Mouse (Mus musculus): ENCODE data around the gene Mamdc2. TPM values are rescaled to one million over a fixed set of nuclear protein-coding genes. Genes with fewer than 3 reads are reported as not detected.

The Mamdc2 gene
- polyA plus RNA-seq, 1 experiment from 2014 or later: 0.56 TPM

GRCm38 (mm10) chr19:23332883-23333282 lies 115.4 kb downstream of the Mamdc2 start:
- Histone ChIP-seq H3K36me3 (replicated peaks) (no peaks in the 10 kb centered on the region), H3K27ac (no peak overlapping the region), H3K27me3 (ENCODE audit: poor library complexity, severe bottlenecking) (no peaks in the 10 kb centered on the region), H3K4me3 (no peak overlapping the region), H3K9me3 (no peaks in the 10 kb centered on the region), H3K4me1 (no peaks in the 10 kb centered on the region)
- DNase-seq (ENCODE audit: extremely low spot score, low spot score): no peak
- 98% methylated on average over 1 of the region's 1 CpGs for WGBS

GRCm38 (mm10) chr19:23330842-23331241 lies 117.4 kb downstream of the Mamdc2 start:
- H3K4me3 ChIP-seq: no peak overlapping the region
- H3K9me3 ChIP-seq: no peaks in the 10 kb centered on the region
- no peak for DNase-seq (ENCODE audit: extremely low spot score, low spot score)
- H3K27me3 ChIP-seq (ENCODE audit: poor library complexity, severe bottlenecking): no peaks in the 10 kb centered on the region
- no peak overlapping the region for H3K27ac ChIP-seq
- whole genome bisulfite sequencing: 74% methylated on average over 6 of the region's 6 CpGs
- no peaks in the 10 kb centered on the region for H3K36me3 ChIP-seq (replicated peaks)
- no peaks in the 10 kb centered on the region for H3K4me1 ChIP-seq

GRCm38 (mm10) chr19:23329346-23329745 lies 118.9 kb downstream of the Mamdc2 start:
- Histone ChIP-seq H3K27me3 (ENCODE audit: poor library complexity, severe bottlenecking) (no peaks in the 10 kb centered on the region), H3K4me3 (no peak overlapping the region), H3K27ac (no peak overlapping the region), H3K36me3 (replicated peaks) (no peaks in the 10 kb centered on the region), H3K4me1 (no peaks in the 10 kb centered on the region), H3K9me3 (no peaks in the 10 kb centered on the region)
- 96% methylated on average over 2 of the region's 2 CpGs for WGBS
- DNase-seq (ENCODE audit: extremely low spot score, low spot score): no peak

- H3K27me3 ChIP-seq (ENCODE audit: poor library complexity, severe bottlenecking): no peaks in the 10 kb centered on the region
- H3K4me1 ChIP-seq: no peaks in the 10 kb centered on the region
- no peak overlapping the region for H3K27ac ChIP-seq
- H3K9me3 ChIP-seq: no peaks in the 10 kb centered on the region
- DNase-seq (ENCODE audit: extremely low spot score, low spot score): no peak
- no peak overlapping the region for H3K4me3 ChIP-seq
- no peaks in the 10 kb centered on the region for H3K36me3 ChIP-seq (replicated peaks)
- WGBS: 97% methylated on average over 3 of the region's 3 CpGs
These were observed 121.1 kb downstream of the Mamdc2 start for GRCm38 (mm10) chr19:23327056-23327640.

- 90% methylated on average over 3 of the region's 3 CpGs for WGBS
These were observed 125.1 kb downstream of the Mamdc2 start for GRCm38 (mm10) chr19:23323107-23323506.

GRCm38 (mm10) chr19:23317989-23318358 lies 130.3 kb downstream of the Mamdc2 start:
- Histone ChIP-seq H3K4me1 (no peaks in the 10 kb centered on the region), H3K9me3 (no peaks in the 10 kb centered on the region), H3K4me3 (no peak overlapping the region), H3K27me3 (ENCODE audit: poor library complexity, severe bottlenecking) (no peaks in the 10 kb centered on the region), H3K36me3 (replicated peaks) (no peaks in the 10 kb centered on the region), H3K27ac (no peak overlapping the region)
- DNase-seq (ENCODE audit: extremely low spot score, low spot score): no peak
- WGBS: 97% methylated on average over 5 of the region's 5 CpGs

More at GRCm38 (mm10) chr19:23323107-23323506, 125.1 kb downstream of the Mamdc2 start:
- no peaks in the 10 kb centered on the region for H3K9me3 ChIP-seq
- no peak overlapping the region for H3K4me3 ChIP-seq
- H3K4me1 ChIP-seq: no peaks in the 10 kb centered on the region
- DNase-seq (ENCODE audit: extremely low spot score, low spot score): no peak
- no peaks in the 10 kb centered on the region for H3K36me3 ChIP-seq (replicated peaks)
- H3K27me3 ChIP-seq (ENCODE audit: poor library complexity, severe bottlenecking): no peaks in the 10 kb centered on the region
- no peak overlapping the region for H3K27ac ChIP-seq

- WGBS: 86% methylated on average over 5 of the region's 5 CpGs
- H3K36me3 ChIP-seq (replicated peaks): no peaks in the 10 kb centered on the region
- no peak overlapping the region for H3K4me3 ChIP-seq
- H3K27me3 ChIP-seq (ENCODE audit: poor library complexity, severe bottlenecking): no peaks in the 10 kb centered on the region
- DNase-seq (ENCODE audit: extremely low spot score, low spot score): no peak
- H3K4me1 ChIP-seq: no peaks in the 10 kb centered on the region
- no peaks in the 10 kb centered on the region for H3K9me3 ChIP-seq
- H3K27ac ChIP-seq: no peak overlapping the region
These were observed 130.8 kb downstream of the Mamdc2 start for GRCm38 (mm10) chr19:23317295-23317988.

GRCm38 (mm10) chr19:23316851-23317250 lies 131.4 kb downstream of the Mamdc2 start:
- no peak for DNase-seq (ENCODE audit: extremely low spot score, low spot score)
- Histone ChIP-seq H3K36me3 (replicated peaks) (no peaks in the 10 kb centered on the region), H3K4me1 (no peaks in the 10 kb centered on the region), H3K4me3 (no peak overlapping the region), H3K27me3 (ENCODE audit: poor library complexity, severe bottlenecking) (no peaks in the 10 kb centered on the region), H3K9me3 (no peaks in the 10 kb centered on the region), H3K27ac (no peak overlapping the region)
- WGBS: 94% methylated on average over 5 of the region's 5 CpGs

GRCm38 (mm10) chr19:23309979-23310378 lies 138.3 kb downstream of the Mamdc2 start:
- H3K27ac ChIP-seq: no peak overlapping the region
- no peak overlapping the region for H3K4me3 ChIP-seq
- H3K9me3 ChIP-seq: no peaks in the 10 kb centered on the region
- no peaks in the 10 kb centered on the region for H3K4me1 ChIP-seq
- WGBS: 88% methylated on average over 2 of the region's 2 CpGs
- H3K36me3 ChIP-seq (replicated peaks): no peaks in the 10 kb centered on the region
- H3K27me3 ChIP-seq (ENCODE audit: poor library complexity, severe bottlenecking): no peaks in the 10 kb centered on the region
- DNase-seq (ENCODE audit: extremely low spot score, low spot score): no peak

GRCm38 (mm10) chr19:23306671-23307070 lies 141.6 kb downstream of the Mamdc2 start:
- H3K9me3 ChIP-seq: no peaks in the 10 kb centered on the region
- no peaks in the 10 kb centered on the region for H3K27me3 ChIP-seq (ENCODE audit: poor library complexity, severe bottlenecking)
- no peak overlapping the region for H3K27ac ChIP-seq
- WGBS: 87% methylated on average over 7 of the region's 7 CpGs
- H3K4me1 ChIP-seq: no peaks in the 10 kb centered on the region
- DNase-seq (ENCODE audit: extremely low spot score, low spot score): no peak
- no peak overlapping the region for H3K4me3 ChIP-seq
- no peaks in the 10 kb centered on the region for H3K36me3 ChIP-seq (replicated peaks)

GRCm38 (mm10) chr19:23299987-23300386 lies 148.3 kb downstream of the Mamdc2 start:
- 96% methylated on average over 3 of the region's 3 CpGs for WGBS
- no peaks in the 10 kb centered on the region for H3K27me3 ChIP-seq (ENCODE audit: poor library complexity, severe bottlenecking)

GRCm38 (mm10) chr19:23298917-23299316 lies 149.3 kb downstream of the Mamdc2 start:
- no peak overlapping the region for H3K4me3 ChIP-seq
- no peaks in the 10 kb centered on the region for H3K9me3 ChIP-seq
- H3K27ac ChIP-seq: no peak overlapping the region
- WGBS: 83% methylated on average over 1 of the region's 1 CpGs
- no peaks in the 10 kb centered on the region for H3K36me3 ChIP-seq (replicated peaks)
- H3K4me1 ChIP-seq: no peaks in the 10 kb centered on the region
- H3K27me3 ChIP-seq (ENCODE audit: poor library complexity, severe bottlenecking): no peaks in the 10 kb centered on the region
- no peak for DNase-seq (ENCODE audit: extremely low spot score, low spot score)

More at GRCm38 (mm10) chr19:23299987-23300386, 148.3 kb downstream of the Mamdc2 start:
- no peak overlapping the region for H3K4me3 ChIP-seq
- H3K36me3 ChIP-seq (replicated peaks): no peaks in the 10 kb centered on the region
- no peak for DNase-seq (ENCODE audit: extremely low spot score, low spot score)
- no peaks in the 10 kb centered on the region for H3K9me3 ChIP-seq
- no peak overlapping the region for H3K27ac ChIP-seq
- H3K4me1 ChIP-seq: no peaks in the 10 kb centered on the region

GRCm38 (mm10) chr19:23297191-23297590 lies 151.1 kb downstream of the Mamdc2 start:
- H3K4me3 ChIP-seq: no peak overlapping the region
- DNase-seq (ENCODE audit: extremely low spot score, low spot score): no peak
- no peak overlapping the region for H3K27ac ChIP-seq
- H3K4me1 ChIP-seq: no peaks in the 10 kb centered on the region
- no peaks in the 10 kb centered on the region for H3K36me3 ChIP-seq (replicated peaks)
- no peaks in the 10 kb centered on the region for H3K9me3 ChIP-seq
- no peaks in the 10 kb centered on the region for H3K27me3 ChIP-seq (ENCODE audit: poor library complexity, severe bottlenecking)

Measured in forebrain, embryonic 10.5 days (tissue).